Mouse (Mus musculus) layer of hippocampus, adult 9-11 months (tissue): ENCODE results near the gene Banf1.
"Not testable (repeated sequence)": the region's sequence is repeated elsewhere in the genome, so short reads cannot be mapped to it uniquely, and the experiment has no call there.

Experiments
- DNase-seq: peaks from one replicate; pipeline ENCODE4 v3.0.0; 2022

The Banf1 gene

GRCm38 (mm10) chr19:5367053-5367359 is at the start of gene Banf1:
Gene Banf1, minus strand, starts transcription at chr19:5367168.
- DNase-seq = no peak

GRCm38 (mm10) chr19:5414534-5414957 is 47.6 kb upstream of the Banf1 start:
- peak; percentile 47 for DNase-seq

GRCm38 (mm10) chr19:5413840-5414239 is 46.9 kb upstream of the Banf1 start:
- no peak for DNase-seq

GRCm38 (mm10) chr19:5411961-5412360 is 45.0 kb upstream of the Banf1 start:
- no peak for DNase-seq

GRCm38 (mm10) chr19:5410641-5411040 is 43.7 kb upstream of the Banf1 start:
- no peak for DNase-seq

- DNase-seq = peak; percentile 38
Observed at GRCm38 (mm10) chr19:5409068-5409467, 42.1 kb upstream of the Banf1 start.

GRCm38 (mm10) chr19:5408057-5409001 is 41.4 kb upstream of the Banf1 start:
- DNase-seq = peak; percentile 12

- DNase-seq = no peak
Observed at GRCm38 (mm10) chr19:5407133-5407532, 40.2 kb upstream of the Banf1 start.

GRCm38 (mm10) chr19:5406531-5407126 is 39.7 kb upstream of the Banf1 start:
- peak; percentile 71 for DNase-seq

- no peak for DNase-seq
Observed at GRCm38 (mm10) chr19:5405924-5406323, 39.0 kb upstream of the Banf1 start.

- no peak for DNase-seq
Observed at GRCm38 (mm10) chr19:5402293-5402692, 35.3 kb upstream of the Banf1 start, which contains the start of gene Tsga10ip. Gene Tsga10ip, minus strand, starts transcription at chr19:5402526.

- not testable (repeated sequence) for DNase-seq
Observed at GRCm38 (mm10) chr19:5401073-5401472, 34.1 kb upstream of the Banf1 start.

GRCm38 (mm10) chr19:5395371-5395770 is 28.4 kb upstream of the Banf1 start:
- DNase-seq = no peak

GRCm38 (mm10) chr19:5394168-5394567 is 27.2 kb upstream of the Banf1 start:
- DNase-seq = no peak

GRCm38 (mm10) chr19:5392892-5393291 is 25.9 kb upstream of the Banf1 start:
- no peak for DNase-seq

- DNase-seq = no peak
Observed at GRCm38 (mm10) chr19:5390416-5390815, 23.4 kb upstream of the Banf1 start.

- DNase-seq = no peak
Observed at GRCm38 (mm10) chr19:5389647-5390046, 22.7 kb upstream of the Banf1 start.

GRCm38 (mm10) chr19:5388588-5389242 is 21.7 kb upstream of the Banf1 start, which contains the start of gene Sart1:
Gene Sart1, minus strand, starts transcription at chr19:5388703.
- peak; percentile 97 for DNase-seq

- DNase-seq = no peak
Observed at GRCm38 (mm10) chr19:5388011-5388441, 21.1 kb upstream of the Banf1 start.

- no peak for DNase-seq
Observed at GRCm38 (mm10) chr19:5384715-5385114, 17.7 kb upstream of the Banf1 start.

GRCm38 (mm10) chr19:5383326-5383725 is 16.4 kb upstream of the Banf1 start:
- DNase-seq = no peak

- DNase-seq = peak; percentile 86
Observed at GRCm38 (mm10) chr19:5377446-5377845, 10.5 kb upstream of the Banf1 start.

- DNase-seq = no peak
Observed at GRCm38 (mm10) chr19:5374748-5375147, 7.8 kb upstream of the Banf1 start.

GRCm38 (mm10) chr19:5374177-5374576 is 7.2 kb upstream of the Banf1 start:
- DNase-seq = no peak
